Mouse (Mus musculus): ENCODE measurements around the gene Caps2. TPM values are rescaled to one million over a fixed set of nuclear protein-coding genes. Genes with fewer than 3 reads are reported as not detected.

Gene Caps2
- polyA plus RNA-seq, 1 experiment from 2014 or later, result 0.58 TPM

Other genes with a start within 250 kb of the Caps2 start
- 57.3 and 62.1 TPM in 2 replicates for gene Krr1, start 191.0 kb upstream of the Caps2 start, polyA plus RNA-seq (2014; fragmentation: Nextera tagmentation; extraction: Ambion mirVana)
- 0.25 and 0.88 TPM in 2 replicates for gene Glipr1, start 161.0 kb upstream of the Caps2 start, polyA plus RNA-seq (2014; fragmentation: Nextera tagmentation; extraction: Ambion mirVana)
- not detected in 2 replicates for gene Glipr1l1, start 103.4 kb upstream of the Caps2 start, polyA plus RNA-seq (2014; fragmentation: Nextera tagmentation; extraction: Ambion mirVana)
- not detected in 2 replicates for gene Glipr1l2, start 80.3 kb upstream of the Caps2 start, polyA plus RNA-seq (2014; fragmentation: Nextera tagmentation; extraction: Ambion mirVana)
- gene Glipr1l3, start 3.3 kb upstream of the Caps2 start, polyA plus RNA-seq (2014; fragmentation: Nextera tagmentation; extraction: Ambion mirVana), result 0.66 TPM in 1 of 2 replicates, not detected in the other
- 3.5 and 4.4 TPM in 2 replicates for gene Kcnc2, start 107.5 kb downstream of the Caps2 start, polyA plus RNA-seq (2014; fragmentation: Nextera tagmentation; extraction: Ambion mirVana)